Mouse (Mus musculus): ENCODE measurements around the gene Spsb1. TPM values are rescaled to one million over a fixed set of nuclear protein-coding genes. Genes with fewer than 3 reads are reported as not detected.

Spsb1 gene
- polyA plus RNA-seq, 1 experiment from 2014 or later: 4.7 TPM

GRCm38 (mm10) chr4:149951201-149951600, 3.6 kb downstream of the Spsb1 start:
- Histone ChIP-seq H3K9me3 (replicated peaks; ENCODE audit: control insufficient read depth, low read length) (no peaks in the 10 kb centered on the region), H3K4me1 (ENCODE audit: control insufficient read depth, insufficient read depth, low read length) (peaks cover 20% of the 10 kb centered on the region), H3K4me3 (ENCODE audit: low read depth, low read length) (no peak overlapping the region), H3K27ac (ENCODE audit: low read depth, low read length) (no peak overlapping the region), H3K36me3 (ENCODE audit: control insufficient read depth, insufficient read depth, low read length) (no peaks in the 10 kb centered on the region), H3K9ac (ENCODE audit: low read depth, low read length) (no peak overlapping the region), H3K27me3 (ENCODE audit: control insufficient read depth, insufficient read depth, low read length) (peaks cover 21% of the 10 kb centered on the region), H3K4me2 (no peak overlapping the region)
- 83% methylated on average over 13 of the region's 13 CpGs for WGBS (ENCODE audit: insufficient replicate concordance)
- no peak for ATAC-seq (replicated peaks; ENCODE audit: insufficient number of reproducible peaks, low FRiP score, low TSS enrichment)

- Histone ChIP-seq H3K27me3 (ENCODE audit: control insufficient read depth, insufficient read depth, low read length) (peaks cover 14% of the 10 kb centered on the region), H3K4me1 (ENCODE audit: control insufficient read depth, insufficient read depth, low read length) (peaks cover 17% of the 10 kb centered on the region), H3K9ac (ENCODE audit: low read depth, low read length) (no peak overlapping the region), H3K36me3 (ENCODE audit: control insufficient read depth, insufficient read depth, low read length) (no peaks in the 10 kb centered on the region), H3K4me2 (no peak overlapping the region), H3K9me3 (replicated peaks; ENCODE audit: control insufficient read depth, low read length) (no peaks in the 10 kb centered on the region), H3K27ac (ENCODE audit: low read depth, low read length) (no peak overlapping the region), H3K4me3 (ENCODE audit: low read depth, low read length) (no peak overlapping the region)
- 77% methylated on average over 13 of the region's 13 CpGs for WGBS (ENCODE audit: insufficient replicate concordance)
- ATAC-seq (replicated peaks; ENCODE audit: insufficient number of reproducible peaks, low FRiP score, low TSS enrichment): no peak
Measured at GRCm38 (mm10) chr4:149949691-149950090, 5.2 kb downstream of the Spsb1 start.

DNA sequence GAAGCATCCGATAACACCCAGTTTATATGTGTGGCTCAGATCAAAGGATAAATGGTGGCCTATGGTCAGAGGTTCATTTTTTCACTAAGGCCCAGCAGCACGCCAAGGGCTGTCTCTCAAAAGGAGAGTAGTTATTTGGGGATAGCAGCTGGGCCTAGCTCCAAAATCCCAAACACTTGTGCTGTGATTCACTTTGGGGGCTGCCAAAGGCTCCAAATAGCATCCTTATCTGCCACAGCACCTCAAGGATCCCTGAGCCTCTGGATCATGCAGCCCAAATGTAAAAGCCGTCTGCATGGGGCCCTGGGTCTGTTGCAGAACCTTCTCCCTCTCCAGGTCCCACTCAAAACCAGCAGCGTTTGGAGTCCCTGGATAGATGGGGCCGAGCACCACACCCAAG, 6.7 kb downstream of the Spsb1 start:
- H3K9ac ChIP-seq (ENCODE audit: low read depth, low read length): no peak overlapping the region
- H3K27me3 ChIP-seq (ENCODE audit: control insufficient read depth, insufficient read depth, low read length): peaks cover 6% of the 10 kb centered on the region
- H3K9me3 ChIP-seq (replicated peaks; ENCODE audit: control insufficient read depth, low read length): no peaks in the 10 kb centered on the region
- WGBS (ENCODE audit: insufficient replicate concordance): 54% methylated on average over 5 of the region's 5 CpGs
- no peak overlapping the region for H3K4me2 ChIP-seq
- peaks cover 17% of the 10 kb centered on the region for H3K4me1 ChIP-seq (ENCODE audit: control insufficient read depth, insufficient read depth, low read length)
- H3K36me3 ChIP-seq (ENCODE audit: control insufficient read depth, insufficient read depth, low read length): no peaks in the 10 kb centered on the region
- no peak overlapping the region for H3K4me3 ChIP-seq (ENCODE audit: low read depth, low read length)
- ATAC-seq (replicated peaks; ENCODE audit: insufficient number of reproducible peaks, low FRiP score, low TSS enrichment): no peak
- no peak overlapping the region for H3K27ac ChIP-seq (ENCODE audit: low read depth, low read length)

DNA sequence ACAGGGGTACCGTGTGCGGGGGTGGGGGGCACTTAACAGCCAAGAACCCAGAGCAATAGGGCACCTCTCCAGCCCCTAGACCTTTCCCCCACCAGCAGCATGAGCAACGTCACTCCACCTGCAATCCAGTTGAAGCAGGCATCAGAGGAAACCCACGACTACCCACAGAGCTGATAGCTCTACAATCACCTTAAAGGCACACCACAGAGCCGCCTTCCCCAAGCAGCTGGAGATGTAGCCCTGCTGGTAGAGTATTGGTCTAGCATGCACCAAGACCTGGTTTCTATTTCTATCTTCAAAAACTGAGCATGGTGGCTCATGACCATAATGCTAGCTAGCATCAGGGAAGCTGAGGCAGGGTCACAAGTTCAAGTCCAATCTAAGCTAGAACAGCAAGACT, 7.4 kb downstream of the Spsb1 start:
- no peak for ATAC-seq (replicated peaks; ENCODE audit: insufficient number of reproducible peaks, low FRiP score, low TSS enrichment)
- WGBS (ENCODE audit: insufficient replicate concordance): 73% methylated on average over 5 of the region's 5 CpGs
- no peaks in the 10 kb centered on the region for H3K36me3 ChIP-seq (ENCODE audit: control insufficient read depth, insufficient read depth, low read length)
- no peak overlapping the region for H3K4me2 ChIP-seq
- no peaks in the 10 kb centered on the region for H3K9me3 ChIP-seq (replicated peaks; ENCODE audit: control insufficient read depth, low read length)
- H3K4me3 ChIP-seq (ENCODE audit: low read depth, low read length): no peak overlapping the region
- no peak overlapping the region for H3K9ac ChIP-seq (ENCODE audit: low read depth, low read length)
- peaks cover 21% of the 10 kb centered on the region for H3K4me1 ChIP-seq (ENCODE audit: control insufficient read depth, insufficient read depth, low read length)
- no peak overlapping the region for H3K27ac ChIP-seq (ENCODE audit: low read depth, low read length)
- H3K27me3 ChIP-seq (ENCODE audit: control insufficient read depth, insufficient read depth, low read length): no peaks in the 10 kb centered on the region

DNA sequence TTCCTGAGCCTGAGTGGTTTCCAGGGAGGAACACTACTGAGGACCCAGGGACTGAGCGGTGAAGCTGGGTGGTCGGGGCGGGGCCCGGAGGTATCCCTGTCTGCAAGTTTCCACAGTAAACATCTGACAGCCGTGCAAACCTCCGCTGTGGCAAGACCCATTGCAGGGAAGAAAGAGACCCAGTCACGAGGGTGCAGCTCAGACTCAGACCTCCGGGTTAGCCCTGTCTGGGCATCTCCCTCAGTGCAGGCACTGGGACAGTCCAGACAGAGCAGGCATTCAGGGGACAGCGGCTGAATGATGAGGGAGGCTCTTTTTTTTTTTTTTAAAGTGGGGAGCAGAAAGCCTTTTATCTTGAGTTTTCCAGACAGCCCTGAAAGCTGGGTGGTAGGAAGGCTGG, 9.6 kb downstream of the Spsb1 start:
- no peak overlapping the region; the same call in 1 of the 2 replicates for H3K27ac ChIP-seq (ENCODE audit: low read depth, low read length)

DNA sequence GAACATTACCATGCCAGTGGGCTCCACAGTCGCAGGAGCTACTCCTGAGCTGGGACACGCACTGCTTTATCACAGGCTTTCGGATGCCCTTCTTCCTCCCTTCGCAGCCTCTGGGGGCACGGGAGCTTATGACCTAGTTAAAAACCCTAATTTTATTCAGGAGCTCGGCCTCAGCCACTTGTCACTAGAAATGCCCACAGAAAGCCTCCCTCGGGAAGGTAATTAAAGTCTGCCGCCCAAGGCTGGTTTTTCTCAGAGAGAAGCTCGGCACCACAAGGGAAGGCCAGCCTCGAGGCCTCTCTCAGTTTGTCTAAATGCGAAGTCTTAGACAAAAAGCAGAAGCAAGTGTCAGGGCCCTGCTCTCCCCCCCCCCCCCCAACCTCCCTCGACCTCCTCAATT, 10.6 kb downstream of the Spsb1 start:
- Histone ChIP-seq H3K4me3 (ENCODE audit: low read depth, low read length) (no peak overlapping the region), H3K27me3 (ENCODE audit: control insufficient read depth, insufficient read depth, low read length) (0 out of 2 replicates have a peak, but pooled peaks cover 3% of the 10 kb centered on the region), H3K9ac (ENCODE audit: low read depth, low read length) (no peak overlapping the region), H3K9me3 (replicated peaks; ENCODE audit: control insufficient read depth, low read length) (no peaks in the 10 kb centered on the region), H3K4me2 (no peak overlapping the region; the same call in 1 of the 2 replicates), H3K36me3 (ENCODE audit: control insufficient read depth, insufficient read depth, low read length) (no peaks in the 10 kb centered on the region), H3K27ac (ENCODE audit: low read depth, low read length) (no peak overlapping the region), H3K4me1 (ENCODE audit: control insufficient read depth, insufficient read depth, low read length) (peaks cover 24% of the 10 kb centered on the region)
- WGBS (ENCODE audit: insufficient replicate concordance): 47% methylated on average over 12 of the region's 12 CpGs
- ATAC-seq (replicated peaks; ENCODE audit: insufficient number of reproducible peaks, low FRiP score, low TSS enrichment): no peak

More for the DNA sequence above, 9.6 kb downstream of the Spsb1 start:
- Histone ChIP-seq H3K9ac (ENCODE audit: low read depth, low read length) (no peak overlapping the region), H3K27me3 (ENCODE audit: control insufficient read depth, insufficient read depth, low read length) (0 out of 2 replicates have a peak, but pooled peaks cover 3% of the 10 kb centered on the region), H3K4me1 (ENCODE audit: control insufficient read depth, insufficient read depth, low read length) (peaks cover 24% of the 10 kb centered on the region), H3K36me3 (ENCODE audit: control insufficient read depth, insufficient read depth, low read length) (no peaks in the 10 kb centered on the region), H3K9me3 (replicated peaks; ENCODE audit: control insufficient read depth, low read length) (no peaks in the 10 kb centered on the region), H3K4me3 (ENCODE audit: low read depth, low read length) (no peak overlapping the region), H3K4me2 (no peak overlapping the region)
- WGBS (ENCODE audit: insufficient replicate concordance): 47% methylated on average over 9 of the region's 9 CpGs
- no peak for ATAC-seq (replicated peaks; ENCODE audit: insufficient number of reproducible peaks, low FRiP score, low TSS enrichment)

- Histone ChIP-seq H3K36me3 (ENCODE audit: control insufficient read depth, insufficient read depth, low read length) (no peaks in the 10 kb centered on the region), H3K4me1 (ENCODE audit: control insufficient read depth, insufficient read depth, low read length) (peaks cover 20% of the 10 kb centered on the region), H3K27ac (ENCODE audit: low read depth, low read length) (no peak overlapping the region), H3K4me3 (ENCODE audit: low read depth, low read length) (no peak overlapping the region), H3K9ac (ENCODE audit: low read depth, low read length) (no peak overlapping the region), H3K4me2 (no peak overlapping the region), H3K9me3 (replicated peaks; ENCODE audit: control insufficient read depth, low read length) (no peaks in the 10 kb centered on the region), H3K27me3 (ENCODE audit: control insufficient read depth, insufficient read depth, low read length) (0 out of 2 replicates have a peak, but pooled peaks cover 3% of the 10 kb centered on the region)
- no peak for ATAC-seq (replicated peaks; ENCODE audit: insufficient number of reproducible peaks, low FRiP score, low TSS enrichment)
- 60% methylated on average over 10 of the region's 10 CpGs for WGBS (ENCODE audit: insufficient replicate concordance)
Measured at GRCm38 (mm10) chr4:149942831-149943741, 11.8 kb downstream of the Spsb1 start.

DNA sequence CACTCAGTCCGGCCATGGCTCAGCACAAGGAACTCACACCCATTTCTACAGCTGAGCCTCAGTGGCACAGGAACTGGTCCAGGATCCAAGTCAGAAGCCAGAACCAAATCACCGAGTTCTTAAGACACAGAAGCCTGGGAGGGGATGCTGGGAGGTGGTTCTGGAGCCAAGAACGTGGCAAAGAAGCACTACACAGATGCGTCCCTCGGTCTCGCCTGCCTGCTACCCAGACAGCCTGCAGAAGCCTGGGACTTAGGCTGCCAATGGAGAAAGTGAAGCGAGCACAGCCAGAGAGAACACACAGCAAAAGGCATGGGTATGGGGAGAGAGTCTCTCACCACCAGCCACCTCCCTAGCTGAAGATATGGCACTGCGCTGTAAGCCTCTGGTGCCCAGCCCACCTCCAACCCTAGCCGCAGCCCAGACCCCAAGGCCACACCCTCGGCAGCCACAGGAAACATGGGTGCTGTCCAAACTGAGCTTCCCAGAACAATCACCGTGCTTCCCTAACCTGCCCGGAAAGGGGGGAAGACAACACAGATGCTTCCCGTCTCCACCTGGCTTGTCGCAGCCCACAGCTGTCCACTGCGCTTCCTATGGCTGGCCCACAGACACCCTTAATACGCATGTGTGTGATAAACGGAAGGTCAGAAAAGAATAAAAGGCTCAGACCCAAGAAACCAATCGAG, 13.6 kb downstream of the Spsb1 start:
- Histone ChIP-seq H3K27me3 (ENCODE audit: control insufficient read depth, insufficient read depth, low read length) (0 out of 2 replicates have a peak, but pooled peaks cover 3% of the 10 kb centered on the region), H3K9ac (ENCODE audit: low read depth, low read length) (no peak overlapping the region), H3K36me3 (ENCODE audit: control insufficient read depth, insufficient read depth, low read length) (no peaks in the 10 kb centered on the region), H3K9me3 (replicated peaks; ENCODE audit: control insufficient read depth, low read length) (no peaks in the 10 kb centered on the region), H3K27ac (ENCODE audit: low read depth, low read length) (no peak overlapping the region), H3K4me1 (ENCODE audit: control insufficient read depth, insufficient read depth, low read length) (peaks cover 22% of the 10 kb centered on the region), H3K4me2 (no peak overlapping the region), H3K4me3 (ENCODE audit: low read depth, low read length) (no peak overlapping the region)
- 76% methylated on average over 17 of the region's 18 CpGs for WGBS (ENCODE audit: insufficient replicate concordance)
- ATAC-seq (replicated peaks; ENCODE audit: insufficient number of reproducible peaks, low FRiP score, low TSS enrichment): no peak

Data from heart, embryonic 11.5 days (tissue).